Mouse (Mus musculus): ENCODE results near the gene Kazald1.

Kazald1 gene

DNA sequence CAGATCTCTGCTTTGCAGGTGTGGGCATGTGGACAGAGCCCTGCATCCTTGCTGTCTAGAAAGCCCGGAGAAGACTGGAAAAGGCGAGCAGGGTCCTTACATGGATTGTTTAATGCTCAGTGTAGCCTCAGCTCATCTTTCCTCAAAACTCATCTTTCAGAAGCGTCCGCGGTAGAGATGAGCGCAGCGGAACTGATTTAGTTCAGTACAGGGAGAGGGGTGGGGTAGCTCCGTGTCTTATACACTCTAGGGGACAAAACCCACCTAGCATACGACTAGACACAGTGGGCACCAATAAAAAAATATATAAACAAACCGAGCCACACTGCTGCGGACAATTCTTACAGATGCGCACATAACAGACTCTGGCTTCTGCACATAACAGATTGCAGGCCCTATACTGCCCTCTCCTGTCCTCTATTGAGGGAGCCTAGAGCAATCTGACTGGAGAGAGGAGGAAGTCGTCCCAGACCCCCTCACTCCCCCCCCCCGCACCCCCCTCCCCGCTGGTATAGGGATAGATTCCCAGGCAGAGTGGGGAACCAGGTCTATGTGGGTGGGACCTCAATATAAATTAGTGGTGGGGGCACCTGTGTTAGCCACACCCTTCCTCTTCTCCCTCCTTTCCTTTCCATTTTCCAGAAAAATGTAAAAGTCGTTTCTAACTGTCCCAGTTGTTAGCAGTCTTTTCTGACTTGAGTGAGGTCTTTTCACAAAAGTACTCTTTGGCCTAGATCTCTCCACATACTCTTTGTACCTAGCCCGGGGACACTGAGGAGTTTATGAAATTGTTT is 4.1 kb downstream of the Kazald1 start:
- peak; percentile 27 for DNase-seq

DNA sequence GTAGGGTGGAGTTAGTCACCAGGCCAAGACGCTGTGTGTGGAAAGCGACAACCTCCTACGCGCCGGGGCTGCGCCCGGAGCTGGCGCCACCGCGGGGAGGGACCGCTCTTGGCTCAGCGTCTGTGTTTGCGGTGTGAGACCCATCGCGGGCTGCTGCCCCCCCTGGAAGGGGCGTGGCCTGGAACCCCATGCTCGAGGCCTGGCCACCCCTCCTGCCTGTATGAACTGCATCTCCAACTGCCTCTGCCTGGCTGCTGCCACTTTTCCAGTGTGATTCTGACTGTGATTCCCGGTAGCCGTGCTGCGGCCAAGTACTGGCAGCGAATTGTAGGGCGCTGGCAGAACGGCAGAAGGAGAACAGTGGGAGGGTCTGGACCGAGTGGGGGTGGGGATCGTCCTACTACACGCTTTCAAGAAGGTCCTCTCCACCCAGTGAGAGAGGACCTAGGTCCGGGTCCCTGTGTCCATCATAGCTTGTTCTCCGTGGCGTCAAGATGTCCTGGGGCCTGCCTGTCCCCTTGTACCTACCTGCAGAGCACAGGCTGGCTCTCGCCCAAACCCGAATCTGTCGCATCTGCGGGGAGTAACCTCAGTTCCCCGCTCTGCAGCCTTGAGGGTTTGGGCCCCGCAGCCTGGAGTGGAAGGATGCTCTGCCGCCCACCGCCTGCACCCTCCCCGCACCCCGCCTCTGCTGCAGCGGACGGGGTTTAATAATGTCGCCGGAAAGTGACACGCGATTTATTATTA is 4.9 kb downstream of the Kazald1 start:
- DNase-seq, result peak; percentile 76

DNA sequence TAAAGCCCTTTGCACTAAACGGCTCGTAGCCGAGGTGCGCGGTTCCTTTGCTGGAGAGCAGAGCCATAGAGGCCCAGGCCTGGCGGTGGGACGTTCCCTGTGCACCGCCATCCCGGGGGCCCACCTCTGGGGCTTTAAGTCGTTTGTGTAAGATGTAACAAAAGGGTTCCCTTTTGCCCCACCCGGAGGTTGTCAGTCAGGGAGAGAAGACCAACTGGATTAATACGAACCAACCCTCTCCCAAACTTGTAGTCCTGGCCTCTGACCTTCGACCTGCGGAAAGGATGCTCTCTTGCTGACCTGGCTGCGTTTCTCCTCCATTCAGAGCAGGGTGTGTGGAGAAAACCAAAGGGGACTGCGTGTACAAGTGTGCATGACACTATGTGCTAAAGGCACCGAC is 5.7 kb downstream of the Kazald1 start:
- DNase-seq, result no peak

DNA sequence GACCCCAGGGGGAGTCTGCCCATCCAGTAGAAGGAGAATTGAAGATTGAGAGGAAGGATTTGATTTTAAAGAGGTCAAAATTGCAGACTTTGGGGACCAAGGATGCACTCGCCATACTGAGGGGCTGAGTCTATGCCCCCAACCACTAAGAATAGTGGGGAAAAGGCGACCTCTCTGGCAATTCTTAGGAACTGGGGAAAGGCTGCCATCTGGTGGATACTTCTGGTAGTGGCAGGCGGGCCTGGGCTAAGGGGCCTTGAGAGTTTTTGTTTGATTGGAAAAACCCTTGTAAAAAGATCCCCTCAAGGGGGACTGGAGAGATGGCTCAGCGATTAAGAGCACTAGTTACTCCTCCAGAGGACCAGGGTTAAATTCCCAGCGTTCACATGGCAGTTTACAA is 6.2 kb downstream of the Kazald1 start:
- DNase-seq, result peak; percentile 67

DNA sequence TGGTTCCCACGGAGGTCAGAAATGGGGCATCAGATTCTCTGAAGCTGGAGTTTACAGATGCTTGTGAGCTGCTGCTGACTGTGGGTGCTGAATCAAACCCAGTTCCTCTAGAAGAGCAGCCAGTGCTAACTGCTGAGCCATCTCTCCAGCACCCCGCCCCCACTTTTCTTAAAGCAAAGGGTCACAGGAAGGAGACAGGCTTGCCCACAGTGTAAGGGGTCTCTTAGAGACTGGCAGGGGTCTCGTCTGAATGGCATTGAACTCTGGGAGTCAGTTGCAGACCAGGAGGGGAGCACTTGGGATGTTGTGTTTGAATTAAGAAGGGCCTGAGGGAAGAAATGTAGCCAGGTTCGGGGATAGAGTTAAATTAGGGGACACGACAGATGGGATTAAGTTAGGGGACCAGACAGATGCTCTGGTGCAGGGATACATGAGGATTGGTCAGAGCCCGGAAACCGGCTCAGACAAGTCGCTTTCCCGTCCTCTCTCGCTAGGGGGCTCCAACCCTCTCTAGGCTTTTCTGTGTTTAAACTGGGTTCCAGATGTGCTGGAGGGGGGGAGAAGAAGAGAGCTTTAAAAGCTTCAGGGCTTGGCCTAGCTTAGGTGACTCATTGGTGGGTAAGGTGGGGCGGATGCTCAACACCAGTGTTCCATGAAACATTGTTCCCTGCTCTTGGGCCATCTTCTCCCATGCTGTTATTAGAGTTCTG is 7.0 kb downstream of the Kazald1 start:
- peak; percentile 58 for DNase-seq

DNA sequence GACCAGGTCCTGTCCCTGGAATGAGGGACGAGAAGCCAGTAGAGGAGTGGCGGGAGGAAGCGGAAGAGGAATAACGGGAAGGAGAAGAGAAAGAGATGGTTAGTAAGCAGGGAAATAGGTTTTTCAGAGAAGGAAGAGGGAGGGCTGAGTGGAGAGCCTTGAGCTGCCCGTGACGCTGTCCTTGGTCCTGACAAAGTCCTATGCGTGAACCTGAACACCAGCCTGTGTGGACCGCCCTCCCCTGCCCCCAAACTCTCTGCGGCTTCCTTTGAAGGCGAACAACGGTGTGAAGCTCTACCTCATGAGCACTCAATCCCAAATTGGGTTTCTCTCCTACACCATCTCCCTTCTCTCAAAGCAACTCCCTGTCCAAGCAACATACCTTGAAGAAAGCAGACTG is 22.8 kb downstream of the Kazald1 start:
- DNase-seq, result peak; percentile 66

DNA sequence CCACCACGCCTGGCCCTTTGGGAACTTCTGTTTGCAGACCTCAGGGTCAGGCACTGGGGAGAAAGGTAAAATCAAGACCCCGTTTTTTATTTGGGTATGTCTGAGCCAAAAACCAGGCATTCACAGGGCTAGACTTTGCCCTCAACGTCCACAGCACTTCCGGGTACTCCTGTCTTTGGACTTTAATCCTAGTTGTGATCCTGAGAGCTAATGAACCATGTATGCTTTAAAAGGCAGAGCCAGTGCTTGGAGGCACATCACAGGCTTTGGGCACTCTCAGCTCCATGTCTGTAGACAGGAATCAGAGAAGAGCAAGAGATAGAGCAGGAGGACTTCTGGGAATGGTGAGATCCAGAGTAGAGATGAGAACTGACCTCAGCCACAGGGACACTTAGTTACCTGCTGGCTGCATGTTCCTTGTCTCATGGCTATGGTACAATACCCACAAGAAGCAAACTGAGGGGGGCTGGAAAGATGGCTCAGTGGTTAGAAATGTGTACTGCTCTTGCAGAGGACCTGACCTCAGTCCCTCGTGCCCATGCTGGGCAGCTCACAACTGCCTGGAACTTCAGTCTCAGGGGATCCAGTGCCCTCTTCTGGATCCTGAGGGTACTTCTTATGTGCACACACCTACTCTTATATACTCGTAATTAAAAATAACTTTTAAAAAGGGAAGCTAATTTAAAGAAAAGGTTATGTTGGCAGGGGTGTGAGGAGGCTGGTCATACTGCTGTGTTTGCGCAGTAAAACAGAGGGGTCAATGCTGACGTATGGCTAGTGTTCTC is 25.6 kb downstream of the Kazald1 start:
- DNase-seq, result no peak

DNA sequence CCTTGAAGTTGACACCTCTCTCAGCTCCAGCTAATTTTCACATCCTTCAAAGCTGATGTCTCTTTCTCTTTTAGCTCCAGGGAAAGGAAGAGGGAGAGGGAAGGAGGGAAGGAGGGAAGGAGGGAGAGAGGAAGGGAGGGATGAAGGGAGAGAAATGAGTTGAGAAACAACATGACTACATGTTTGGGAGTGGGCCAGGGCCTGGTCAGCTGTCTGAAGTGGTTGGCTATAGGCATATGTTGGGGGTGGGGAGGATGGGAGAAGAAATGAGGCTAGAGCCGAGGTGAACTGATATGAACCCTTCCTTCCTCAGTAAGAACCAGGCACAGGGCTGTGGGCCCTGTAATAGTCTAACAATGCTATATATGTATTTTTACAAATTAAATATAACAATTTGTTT is 30.6 kb downstream of the Kazald1 start:
- DNase-seq, result no peak

DNA sequence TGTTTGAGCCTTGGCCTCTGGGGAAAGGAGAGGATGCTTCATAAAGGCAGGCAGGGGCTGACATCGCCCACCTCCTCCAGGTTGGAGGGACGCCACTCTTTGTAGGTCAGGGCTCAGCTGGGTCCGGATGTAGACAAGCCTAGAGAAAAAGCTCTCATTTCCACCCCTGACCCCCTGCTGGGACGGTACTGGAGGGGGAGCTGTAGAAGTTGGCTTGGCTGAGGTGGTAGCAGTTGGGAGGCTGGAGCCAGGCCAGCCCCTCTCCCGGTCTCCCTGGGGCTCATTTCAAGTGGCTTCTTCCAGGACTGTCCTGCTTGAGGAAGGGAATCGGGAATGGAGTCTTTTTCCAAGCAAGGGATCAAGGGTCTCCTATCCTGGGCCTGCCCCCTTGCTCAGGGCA is 31.6 kb downstream of the Kazald1 start:
- no peak for DNase-seq

DNA sequence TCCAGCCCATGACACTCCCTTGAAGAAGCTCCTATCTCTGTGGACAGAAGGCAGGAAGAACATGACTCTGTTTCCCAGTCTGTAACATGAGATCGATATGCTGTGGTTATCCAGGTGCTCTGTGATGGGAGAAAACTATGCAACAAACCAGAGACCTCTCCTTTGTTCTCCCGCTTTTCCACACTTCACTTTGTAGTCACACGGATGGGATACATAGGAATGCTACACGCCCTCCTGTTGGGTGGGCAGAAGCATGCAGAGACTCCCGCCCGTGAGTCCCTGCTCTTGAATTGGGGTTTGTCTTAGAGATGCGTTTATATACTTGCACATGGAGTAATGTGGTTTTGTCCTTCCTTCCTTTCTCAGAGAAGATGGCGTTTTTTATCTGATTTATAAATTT is 35.6 kb downstream of the Kazald1 start:
- DNase-seq, result no peak

DNA sequence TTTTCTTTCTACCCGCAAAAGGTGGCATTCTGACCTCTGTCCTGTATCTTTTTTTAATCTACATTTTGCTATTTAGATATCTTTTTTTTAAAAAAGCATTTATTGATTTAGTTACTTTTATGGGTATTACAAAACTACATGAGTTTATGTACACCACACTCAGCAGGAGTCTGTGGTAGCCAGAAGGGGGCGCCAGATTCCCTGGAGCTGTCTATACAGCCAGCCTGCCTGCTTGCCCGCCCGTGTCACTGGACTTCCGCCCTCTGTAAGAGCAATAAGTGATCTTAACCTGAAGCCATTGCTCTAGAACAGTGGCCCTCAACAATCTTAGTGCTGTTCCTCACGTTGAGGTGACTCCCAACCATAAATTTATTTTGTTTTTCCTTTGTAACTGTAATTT is 37.4 kb downstream of the Kazald1 start:
- DNase-seq, result no peak

DNA sequence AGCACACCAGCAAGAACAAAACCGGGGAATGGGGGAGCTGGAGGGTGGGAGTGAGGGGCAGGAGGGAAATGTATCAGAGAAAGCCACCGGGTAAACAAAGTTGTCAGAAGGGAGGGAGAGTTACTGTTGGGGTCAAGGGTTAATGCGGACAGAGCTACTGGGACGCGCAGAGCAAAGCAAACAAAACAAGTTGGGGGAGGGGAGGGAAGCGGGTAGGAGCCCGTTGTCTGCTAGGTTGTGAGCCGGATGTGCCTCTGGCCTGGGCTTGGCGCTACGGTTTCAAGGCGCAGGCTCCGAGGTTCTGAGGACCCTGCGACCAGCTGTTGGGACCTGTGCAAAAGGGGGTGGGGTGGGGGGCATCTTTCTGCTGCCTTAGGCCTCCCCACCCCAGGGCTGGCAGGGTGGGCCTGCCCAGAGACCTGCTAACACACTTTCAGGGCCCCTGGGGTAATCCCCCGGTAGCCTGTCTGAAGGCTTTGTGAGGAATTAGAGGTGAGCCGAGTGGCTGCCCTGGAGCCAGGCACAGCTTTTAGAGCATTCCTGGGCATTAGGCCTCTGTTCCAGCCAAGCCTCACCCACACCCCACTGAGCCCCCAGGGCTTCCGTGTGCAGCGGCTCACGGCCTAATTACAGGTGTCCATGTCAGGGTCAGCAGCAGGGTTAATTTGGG is 38.9 kb downstream of the Kazald1 start:
- DNase-seq, result peak; percentile 54

DNA sequence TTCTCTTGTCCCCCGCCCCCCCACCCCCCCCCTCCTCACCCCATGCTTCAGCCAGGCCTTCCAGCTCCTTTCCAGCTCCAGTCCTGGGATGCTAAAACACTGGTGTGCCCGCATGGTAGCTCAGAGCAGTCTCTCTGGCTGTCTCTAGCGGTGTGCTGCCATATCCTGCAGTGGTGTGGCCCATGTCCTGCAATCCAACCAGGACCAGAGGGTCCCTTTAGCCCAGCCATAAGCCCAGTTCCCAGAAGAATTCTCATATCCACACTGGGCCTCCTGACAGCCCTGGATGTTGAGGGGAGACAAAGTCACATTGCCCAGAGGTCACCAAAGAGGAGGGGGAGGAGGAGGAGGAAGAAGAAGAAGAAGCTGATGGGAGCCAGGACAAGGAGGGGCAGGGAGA is 39.7 kb downstream of the Kazald1 start:
- no peak for DNase-seq

DNA sequence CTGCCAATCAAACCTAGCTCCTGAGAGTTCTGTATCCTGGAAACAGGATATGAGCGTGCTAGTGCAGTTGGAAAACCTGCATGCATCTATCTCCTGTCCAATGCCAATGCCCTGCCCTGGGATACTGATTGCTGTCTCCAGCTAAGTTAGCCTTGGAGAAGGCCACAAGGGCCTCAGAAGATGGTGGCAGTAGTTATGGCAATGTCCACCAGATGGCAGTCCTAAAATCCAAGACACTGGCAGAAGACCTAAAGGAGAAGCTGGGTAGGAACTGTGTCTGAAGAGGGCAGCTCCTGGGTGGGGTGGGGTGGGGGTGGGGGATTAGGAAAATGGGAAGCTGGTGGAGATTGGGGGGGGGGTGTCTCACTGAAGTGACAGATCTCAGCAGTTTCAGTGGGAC is 41.8 kb downstream of the Kazald1 start:
- peak; percentile 65 for DNase-seq
